Mouse (Mus musculus) MN1 (cell line): ENCODE measurements at regions not wholly inside any gene's neighbourhood (a gene's known extent, or its start where the extent isn't known, plus 50 kb on each side); places are given as distances from the start of the nearest gene placed in this dataset.
"Not testable (repeated sequence)": the region's sequence is repeated elsewhere in the genome, so short reads cannot be mapped to it uniquely, and the experiment has no call there.

Experiments used
- DNase-seq: peaks from one replicate; pipeline ENCODE4 v3.0.0-alpha.2; 2016; ENCODE audit warnings: low spot score

DNA sequence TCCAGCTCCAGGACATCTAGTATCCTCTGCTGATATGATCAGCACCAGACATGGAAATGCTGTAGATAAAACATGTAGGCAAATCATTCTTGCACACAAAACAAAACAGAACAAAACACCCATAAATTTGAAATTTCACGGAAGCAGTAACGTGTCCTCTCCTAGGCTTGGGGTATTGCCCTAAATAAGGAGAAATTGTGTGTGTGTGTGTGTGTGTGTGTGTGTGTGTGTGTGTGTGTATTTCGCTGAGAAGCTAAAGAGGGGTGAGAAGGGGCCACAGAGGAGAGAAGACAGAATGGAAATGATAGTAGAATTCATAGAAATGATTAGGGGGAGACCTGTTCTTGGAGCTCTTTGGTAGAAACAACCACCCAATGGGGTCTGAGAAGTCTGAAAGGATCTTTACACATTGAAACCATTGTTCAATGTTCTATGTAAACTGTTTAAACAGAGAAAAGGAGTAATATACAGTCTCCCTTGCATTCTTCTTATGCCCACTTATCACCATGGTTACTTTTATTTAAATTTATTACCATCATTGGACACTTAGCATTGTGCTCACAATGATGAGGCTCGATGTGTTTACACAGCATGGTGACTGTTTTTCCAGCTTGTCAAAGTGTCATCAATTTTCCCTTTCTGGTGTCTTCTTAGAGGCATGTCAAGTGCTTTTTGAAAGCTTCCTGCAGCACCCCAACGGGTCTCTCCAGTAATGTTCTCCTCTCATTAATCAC, 317.3 kb upstream of the 4933412E24Rik start:
- DNase-seq = no peak

GRCm38 (mm10) chr15:60317577-60317976, 301.2 kb upstream of the 4933412E24Rik start:
- no peak for DNase-seq

DNA sequence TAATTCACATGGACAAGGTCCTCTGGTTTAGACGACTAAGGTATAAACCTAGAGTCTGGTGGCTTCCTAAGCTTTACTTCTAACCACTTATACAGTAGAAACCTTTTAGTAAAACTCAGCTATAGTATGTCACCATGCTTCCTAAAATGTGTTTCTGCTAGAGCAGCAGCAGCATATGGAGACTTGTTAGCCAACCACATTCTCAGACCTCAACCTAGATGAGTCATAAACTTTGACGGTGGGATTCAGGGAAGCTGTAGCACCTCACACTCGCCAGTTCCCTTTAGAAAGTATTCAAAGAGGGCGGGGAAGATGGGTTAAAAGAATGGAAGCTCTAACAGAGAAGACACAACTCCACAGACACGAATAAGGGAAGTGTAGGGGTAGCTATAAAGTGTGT, 298.8 kb upstream of the 4933412E24Rik start:
- no peak for DNase-seq

- no peak for DNase-seq
These were observed 293.5 kb upstream of the 4933412E24Rik start for GRCm38 (mm10) chr15:60309909-60310308.

- no peak for DNase-seq
These were observed 292.6 kb upstream of the 4933412E24Rik start for GRCm38 (mm10) chr15:60308968-60309367.

GRCm38 (mm10) chr15:60308126-60308525, 291.7 kb upstream of the 4933412E24Rik start:
- DNase-seq = no peak

DNA sequence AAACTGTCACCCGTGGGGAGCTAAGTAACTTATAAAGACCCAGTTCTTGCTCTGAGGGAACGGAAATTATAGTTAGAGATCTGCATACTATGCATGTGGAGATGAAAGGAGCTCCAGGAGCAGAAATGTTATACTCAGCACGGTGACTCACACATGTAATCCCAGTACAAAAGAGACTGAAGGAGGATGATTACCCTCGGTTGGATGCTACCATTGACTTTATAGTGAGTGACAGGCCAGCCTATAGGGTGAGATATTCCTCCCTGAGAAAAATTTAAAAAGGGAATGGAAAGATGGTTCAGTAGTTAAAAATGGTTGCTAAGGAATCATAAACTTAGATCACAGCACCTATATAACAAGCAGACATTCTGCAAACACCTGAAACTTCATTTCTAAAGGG, 287.1 kb upstream of the 4933412E24Rik start:
- DNase-seq = no peak

GRCm38 (mm10) chr15:60301939-60302338, 285.5 kb upstream of the 4933412E24Rik start:
- no peak for DNase-seq

GRCm38 (mm10) chr15:60285321-60285720, 268.9 kb upstream of the 4933412E24Rik start:
- no peak for DNase-seq

DNA sequence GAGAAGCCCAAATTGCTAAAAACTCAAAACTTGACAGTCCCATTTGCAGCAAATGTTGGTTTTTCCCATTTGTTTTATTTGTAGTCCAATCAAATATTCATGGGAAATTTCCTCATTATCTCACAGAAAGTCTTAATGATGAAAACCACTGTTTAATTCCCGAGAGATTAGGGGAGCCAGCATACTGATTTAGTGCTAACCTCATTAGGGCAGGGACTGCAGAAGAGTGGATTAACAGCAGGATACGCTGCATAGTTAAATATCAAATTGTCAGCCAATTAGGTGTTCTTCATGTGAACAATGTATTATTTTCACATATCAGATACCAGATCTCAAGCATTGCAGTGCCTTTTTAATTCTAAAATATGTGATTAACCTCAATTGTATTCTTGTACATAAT, 264.0 kb upstream of the 4933412E24Rik start:
- DNase-seq = no peak

GRCm38 (mm10) chr15:60253661-60254060, 237.2 kb upstream of the 4933412E24Rik start:
- not testable (repeated sequence) for DNase-seq

DNA sequence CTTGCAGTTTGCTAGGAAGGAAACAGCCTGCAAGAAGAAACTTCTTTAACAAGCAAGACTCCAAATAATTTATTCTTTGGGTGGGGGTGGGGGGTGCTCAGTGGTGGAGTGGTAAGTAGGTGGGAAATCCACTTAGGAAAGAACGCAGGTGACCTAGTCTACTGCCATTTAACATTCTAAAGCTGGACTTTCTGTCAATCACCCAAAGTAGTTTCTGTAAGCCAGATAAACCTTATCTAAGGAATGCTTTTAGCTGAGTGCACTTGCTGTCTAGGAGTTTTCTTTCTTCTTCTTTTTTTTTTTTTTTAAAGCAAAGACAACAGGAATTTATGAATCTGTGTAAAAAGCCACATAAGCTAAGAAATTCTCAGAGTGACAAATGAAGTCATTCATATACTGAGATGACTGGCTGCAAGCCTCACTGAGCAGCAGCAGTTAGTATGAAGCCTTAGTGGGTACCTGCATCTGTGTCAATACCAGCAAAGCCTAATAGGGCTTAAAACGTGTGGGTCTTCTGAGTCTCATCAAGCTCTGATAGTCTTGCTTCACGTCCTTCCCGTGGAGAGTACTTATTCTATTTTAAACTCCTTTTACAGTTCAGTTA, 210.0 kb upstream of the 4933412E24Rik start:
- no peak for DNase-seq

- DNase-seq = no peak
These were observed 178.7 kb upstream of the 4933412E24Rik start for GRCm38 (mm10) chr15:60195070-60195469.

- no peak for DNase-seq
These were observed 176.7 kb upstream of the 4933412E24Rik start for GRCm38 (mm10) chr15:60193157-60193556.

- DNase-seq = no peak
These were observed 170.7 kb upstream of the 4933412E24Rik start for GRCm38 (mm10) chr15:60187002-60187715.

DNA sequence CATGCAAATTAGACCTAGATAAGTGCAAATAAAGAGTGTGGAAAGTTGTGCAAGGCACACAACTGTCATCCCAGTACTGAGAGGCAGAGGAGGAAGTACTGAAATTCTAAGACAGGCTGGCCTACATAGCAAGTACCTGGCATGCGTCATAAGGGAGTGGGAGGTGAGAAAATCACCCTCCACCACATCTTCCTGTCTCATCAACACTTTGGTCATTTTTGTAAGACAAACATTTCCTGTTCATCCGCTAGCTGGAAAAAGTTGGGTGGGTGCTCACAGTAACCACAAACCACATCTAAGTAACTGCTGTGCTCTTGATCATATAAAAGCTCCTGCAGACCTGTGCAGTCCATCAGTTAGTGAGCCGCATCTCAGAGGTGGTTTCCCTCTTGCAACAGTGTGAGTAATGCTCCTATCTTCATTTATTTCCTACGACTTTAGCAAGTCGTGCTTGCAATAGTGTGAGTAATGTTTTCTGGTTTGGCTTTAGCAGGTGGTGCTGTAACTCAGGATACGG, 125.2 kb upstream of the 4933412E24Rik start:
- no peak for DNase-seq

- DNase-seq = no peak
These were observed 120.3 kb upstream of the 4933412E24Rik start for GRCm38 (mm10) chr15:60136671-60137070.

DNA sequence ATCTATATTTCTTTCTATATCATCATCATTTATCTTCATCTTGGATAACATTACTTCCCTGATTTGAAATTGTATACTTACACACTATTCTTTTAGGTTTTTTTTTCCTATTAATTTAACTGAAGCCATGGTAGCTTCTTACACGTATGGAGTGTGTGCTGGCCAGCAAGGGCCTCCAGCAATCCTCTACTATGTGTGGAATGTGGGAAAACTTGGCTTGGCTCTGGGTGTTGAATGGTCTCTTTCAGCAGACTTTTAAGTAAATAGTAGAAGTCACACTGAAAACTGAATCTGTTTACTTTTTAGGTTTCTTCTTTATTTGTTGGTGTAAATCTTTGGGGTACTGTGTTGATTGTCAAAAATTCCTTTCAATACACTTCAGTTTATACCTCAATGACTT, 118.1 kb upstream of the 4933412E24Rik start:
- DNase-seq = no peak

GRCm38 (mm10) chr15:60132701-60133100, 116.3 kb upstream of the 4933412E24Rik start:
- no peak for DNase-seq

GRCm38 (mm10) chr15:60124461-60124860, 108.0 kb upstream of the 4933412E24Rik start:
- no peak for DNase-seq

DNA sequence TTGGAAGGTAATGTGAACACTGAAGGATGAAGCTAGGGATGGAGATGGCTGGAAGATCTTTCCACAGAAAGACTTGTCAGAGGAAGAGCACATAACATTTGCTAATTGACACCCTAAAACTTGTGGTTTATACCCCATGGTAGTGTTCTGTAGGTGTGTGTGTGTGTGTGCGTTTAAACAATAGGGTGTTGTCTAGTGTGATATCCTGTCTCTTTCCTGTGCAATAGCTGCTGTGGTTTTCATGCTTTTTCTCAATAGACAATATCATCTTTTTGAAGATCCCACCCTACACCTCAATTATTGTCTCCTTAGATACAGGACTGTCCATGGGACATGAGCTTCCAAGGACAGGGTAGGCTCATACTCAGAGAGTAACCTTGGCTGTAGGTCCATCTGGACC, 103.5 kb upstream of the 4933412E24Rik start:
- DNase-seq = no peak

DNA sequence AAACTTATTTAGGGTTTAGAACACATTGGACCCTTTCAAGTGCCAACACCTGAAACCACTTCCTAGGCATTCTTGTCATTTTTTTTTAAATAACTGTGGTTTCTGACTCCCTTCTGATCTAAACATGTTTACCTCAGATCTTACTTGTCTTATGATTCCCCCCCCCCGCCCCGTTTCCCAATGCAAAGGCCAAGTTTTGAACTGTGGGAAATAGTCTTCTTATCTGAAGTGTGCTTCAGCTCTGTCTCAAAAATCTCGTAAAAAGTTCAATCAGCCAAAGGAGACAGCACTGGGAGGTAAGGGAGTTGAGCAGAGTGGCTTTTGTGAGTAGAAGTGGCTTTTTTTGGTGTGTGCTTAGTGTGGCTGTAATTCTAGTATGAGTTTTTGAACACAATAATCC, 95.5 kb upstream of the 4933412E24Rik start:
- no peak for DNase-seq

DNA sequence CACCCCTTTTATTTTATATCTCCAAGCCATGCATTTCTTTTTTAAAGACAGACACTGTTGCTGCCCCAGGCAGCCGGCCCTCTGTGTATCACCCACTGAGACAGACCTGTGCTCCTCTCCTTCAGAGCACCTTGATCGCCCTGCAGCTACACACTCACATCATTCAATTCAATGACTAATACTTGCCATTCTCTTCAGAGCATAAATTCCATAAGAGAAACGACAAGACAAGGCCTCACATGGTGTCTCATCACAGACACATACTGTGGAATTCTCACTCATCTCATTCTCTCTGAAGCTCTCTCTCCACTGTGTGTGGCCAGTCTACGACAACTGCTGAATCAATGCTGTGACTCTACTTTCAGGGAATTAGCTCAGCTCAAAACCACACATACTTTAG, 94.6 kb upstream of the 4933412E24Rik start:
- DNase-seq = no peak
